ENCODE assay signal across 15 mouse cellular contexts in genomic region chrX:7664791-7665190, GRCm38 (mm10). TPM values are rescaled to one million over a fixed set of nuclear protein-coding genes. Genes with fewer than 3 reads are reported as not detected.
A peak's percentile ranks its signal among the peaks of the same experiment; 100 is the strongest.
DNase-seq lines count a peak whose midpoint lies in the region; ATAC-seq lines count a peak whose summit lies in the region.
"Had no signal": no experiment of that assay in that cellular context is flagged by ENCODE, and none has a peak within 500 bp of the region (broad histone marks: within the 10 kb centered on the region; RNA-seq: fewer than 3 reads in every experiment).

No protein-coding gene starts in this region.

- H3K9me3 ChIP-seq in hindbrain, embryonic 15.5 days, result no peaks in the 10 kb centered on the region
- H3K9me3 ChIP-seq in hindbrain, embryonic 11.5 days (ENCODE audit: control insufficient read depth, low read length), result no peaks in the 10 kb centered on the region
- no peaks in the 10 kb centered on the region for H3K9me3 ChIP-seq in limb, embryonic 10.5 days (replicated peaks)
- H3K9me3 ChIP-seq: hindbrain, embryonic 10.5 days; megakaryocyte, embryonic 14.5 days had no signal

- no peak overlapping the region for H3K27ac ChIP-seq in hindbrain, embryonic 15.5 days (replicated peaks)
- no peak overlapping the region for H3K27ac ChIP-seq in hindbrain, embryonic 11.5 days (ENCODE audit: low read depth, low read length)
- no peak overlapping the region for H3K27ac ChIP-seq in limb, embryonic 10.5 days
- H3K27ac ChIP-seq: hindbrain, embryonic 10.5 days had no signal

- H3K4me2 ChIP-seq in hindbrain, embryonic 15.5 days, result no peak overlapping the region
- no peak overlapping the region for H3K4me2 ChIP-seq in hindbrain, embryonic 11.5 days (replicated peaks; ENCODE audit: low read depth, low read length)

- no peaks in the 10 kb centered on the region for H3K27me3 ChIP-seq in hindbrain, embryonic 15.5 days
- H3K27me3 ChIP-seq in hindbrain, embryonic 11.5 days (ENCODE audit: control insufficient read depth, insufficient read depth, low read length), result no peaks in the 10 kb centered on the region
- no peaks in the 10 kb centered on the region for H3K27me3 ChIP-seq in limb, embryonic 10.5 days (ENCODE audit: low read depth, poor library complexity, severe bottlenecking)

- no peak overlapping the region for H3K9ac ChIP-seq in hindbrain, embryonic 15.5 days
- no peak overlapping the region for H3K9ac ChIP-seq in hindbrain, embryonic 11.5 days (ENCODE audit: low read depth, low read length)

- H3K4me3 ChIP-seq in hindbrain, embryonic 15.5 days, result no peak overlapping the region
- no peak overlapping the region for H3K4me3 ChIP-seq in hindbrain, embryonic 11.5 days (ENCODE audit: low read depth, low read length)
- H3K4me3 ChIP-seq in limb, embryonic 10.5 days, result no peak overlapping the region
- H3K4me3 ChIP-seq: hindbrain, embryonic 10.5 days; megakaryocyte, embryonic 14.5 days had no signal

- 80% methylated on average over 11 of the region's 11 CpGs for WGBS in hindbrain, embryonic 15.5 days
- 87% methylated on average over 11 of the region's 11 CpGs for WGBS in hindbrain, embryonic 11.5 days
- 91% methylated on average over 11 of the region's 11 CpGs for WGBS in limb, embryonic 10.5 days

- DNase-seq in adrenal gland, postnatal 14 days, result peak; percentile 57
- DNase-seq in adrenal gland, adult 8-10 months, result no peak
- no peak for DNase-seq in hindbrain, embryonic 11.5 days (ENCODE audit: low spot score)
- DNase-seq in cerebellum, adult 11 months, result peak; percentile 64
- peak; percentile 57 to 75 for DNase-seq in cerebellum, postnatal 36 days
- DNase-seq in testis, postnatal 10 days (ENCODE audit: low spot score), result no peak
- no peak for DNase-seq in limb, embryonic 10.5 days (ENCODE audit: low spot score)
- DNase-seq: gastrocnemius, postnatal 25 days; kidney, adult 18-20 months; liver; thymus, postnatal 25 days had no signal

- H3K4me1 ChIP-seq in hindbrain, embryonic 15.5 days (replicated peaks), result no peaks in the 10 kb centered on the region
- no peaks in the 10 kb centered on the region for H3K4me1 ChIP-seq in hindbrain, embryonic 11.5 days (replicated peaks; ENCODE audit: control insufficient read depth, insufficient read depth, low read length)
- no peaks in the 10 kb centered on the region for H3K4me1 ChIP-seq in limb, embryonic 10.5 days
- H3K4me1 ChIP-seq: hindbrain, embryonic 10.5 days had no signal

- peak; percentile 77 for ATAC-seq in hindbrain, embryonic 15.5 days (ENCODE audit: low FRiP score, low read depth)
- no peak for ATAC-seq in hindbrain, embryonic 11.5 days (ENCODE audit: low FRiP score)

- H3K36me3 ChIP-seq in hindbrain, embryonic 15.5 days, result no peaks in the 10 kb centered on the region
- no peaks in the 10 kb centered on the region for H3K36me3 ChIP-seq in hindbrain, embryonic 11.5 days (ENCODE audit: control insufficient read depth, insufficient read depth, low read length)
- peaks cover 32% of the 10 kb centered on the region for H3K36me3 ChIP-seq in limb, embryonic 10.5 days

RNA-seq across cellular contexts. Expression of gene Plp2, which starts 6.4 kb away (rescaled TPM):
- 75.2 and 76.6 TPM in 2 replicates for total RNA-seq in adrenal gland, postnatal 14 days (2021)
- total RNA-seq in adrenal gland, adult 8-10 months (2022), result 10 to 100 TPM; 57.7 to 99.2 (median 78.7) TPM
- polyA plus RNA-seq in hindbrain, embryonic 15.5 days (2015; fragmentation: Nextera tagmentation; extraction: Ambion mirVana), result 20.5 and 22.9 TPM in 2 replicates
- polyA plus RNA-seq in hindbrain, embryonic 11.5 days (2014; fragmentation: Nextera tagmentation; extraction: Ambion mirVana), result 45.7 and 49.3 TPM in 2 replicates
- polyA plus RNA-seq in limb, embryonic 10.5 days (2016; fragmentation: Nextera tagmentation; extraction: Ambion mirVana), result 72.6 and 77.7 TPM in 2 replicates

RNA-seq across cellular contexts. Expression of gene Prickle3, which starts 7.7 kb away (rescaled TPM):
- total RNA-seq in adrenal gland, postnatal 14 days (2021), result 16.0 and 19.8 TPM in 2 replicates
- 10 to 100 TPM in 3 of 4 experiments, 1 to 10 TPM in 1; 9.6 to 14.5 (median 12.8) TPM for total RNA-seq in adrenal gland, adult 8-10 months (2022)
- polyA plus RNA-seq in hindbrain, embryonic 15.5 days (2015; fragmentation: Nextera tagmentation; extraction: Ambion mirVana), result 1.6 and 2.0 TPM in 2 replicates
- polyA plus RNA-seq in hindbrain, embryonic 11.5 days (2014; fragmentation: Nextera tagmentation; extraction: Ambion mirVana), result 1.9 and 2.5 TPM in 2 replicates
- polyA plus RNA-seq in limb, embryonic 10.5 days (2016; fragmentation: Nextera tagmentation; extraction: Ambion mirVana), result 6.4 and 9.1 TPM in 2 replicates

RNA-seq across cellular contexts. Expression of gene Magix, which starts 16.3 kb away (rescaled TPM):
- total RNA-seq in adrenal gland, postnatal 14 days (2021), result 4.2 and 5.1 TPM in 2 replicates
- under 1 TPM; 0.31 to 0.67 (median 0.45) TPM for total RNA-seq in adrenal gland, adult 8-10 months (2022)
- 0.08 and 0.10 TPM in 2 replicates for polyA plus RNA-seq in hindbrain, embryonic 15.5 days (2015; fragmentation: Nextera tagmentation; extraction: Ambion mirVana)
- 0.07 and 0.25 TPM in 2 replicates for polyA plus RNA-seq in hindbrain, embryonic 11.5 days (2014; fragmentation: Nextera tagmentation; extraction: Ambion mirVana)
- 0.08 and 0.13 TPM in 2 replicates for polyA plus RNA-seq in limb, embryonic 10.5 days (2016; fragmentation: Nextera tagmentation; extraction: Ambion mirVana)
- total RNA-seq: monocyte, adult 5-6 weeks had no signal
- polyA plus RNA-seq: hindbrain, embryonic 10.5 days had no signal

RNA-seq across cellular contexts. Expression of gene Syp, which starts 26.5 kb away (rescaled TPM):
- 41.0 and 57.2 TPM in 2 replicates for total RNA-seq in adrenal gland, postnatal 14 days (2021)
- 100 to 1,000 TPM in 1 of 4 experiments, 10 to 100 TPM in 3; 71.5 to 122 (median 80.3) TPM for total RNA-seq in adrenal gland, adult 8-10 months (2022)
- polyA plus RNA-seq in hindbrain, embryonic 15.5 days (2015; fragmentation: Nextera tagmentation; extraction: Ambion mirVana), result 195 and 197 TPM in 2 replicates
- polyA plus RNA-seq in hindbrain, embryonic 11.5 days (2014; fragmentation: Nextera tagmentation; extraction: Ambion mirVana), result 13.9 and 14.5 TPM in 2 replicates
- 1.6 and 1.9 TPM in 2 replicates for polyA plus RNA-seq in limb, embryonic 10.5 days (2016; fragmentation: Nextera tagmentation; extraction: Ambion mirVana)

RNA-seq across cellular contexts. Expression of gene Gpkow, which starts 32.1 kb away (rescaled TPM):
- total RNA-seq in adrenal gland, postnatal 14 days (2021), result 45.4 and 47.9 TPM in 2 replicates
- total RNA-seq in adrenal gland, adult 8-10 months (2022), result 10 to 100 TPM; 57.1 to 76.9 (median 64.6) TPM
- 43.0 and 46.8 TPM in 2 replicates for polyA plus RNA-seq in hindbrain, embryonic 15.5 days (2015; fragmentation: Nextera tagmentation; extraction: Ambion mirVana)
- 35.6 and 47.7 TPM in 2 replicates for polyA plus RNA-seq in hindbrain, embryonic 11.5 days (2014; fragmentation: Nextera tagmentation; extraction: Ambion mirVana)
- polyA plus RNA-seq in limb, embryonic 10.5 days (2016; fragmentation: Nextera tagmentation; extraction: Ambion mirVana), result 40.5 and 48.2 TPM in 2 replicates

Comparison
In these comparisons a context has a peak if more than half of its experiments do, and no peak if none do; other contexts are left out.
1. DNase-seq: peak in adrenal gland, postnatal 14 days (single experiment), cerebellum, adult 11 months (single experiment) and cerebellum, postnatal 36 days (2 of 2); none in adrenal gland, adult 8-10 months (single experiment), hindbrain, embryonic 11.5 days (single experiment), testis, postnatal 10 days (single experiment) and limb, embryonic 10.5 days (single experiment).